Mouse (Mus musculus) frontal cortex, postnatal 25 days (tissue): ENCODE measurements around the gene Eva1c.
"Not testable (repeated sequence)": the region's sequence is repeated elsewhere in the genome, so short reads cannot be mapped to it uniquely, and the experiment has no call there.

Experiments used
- DNase-seq, 2 experiments: peaks; one replicate each; pipeline ENCODE4 v3.0.0; 2022; ENCODE audit warnings: low spot score in 2 of 2

Gene Eva1c

DNA sequence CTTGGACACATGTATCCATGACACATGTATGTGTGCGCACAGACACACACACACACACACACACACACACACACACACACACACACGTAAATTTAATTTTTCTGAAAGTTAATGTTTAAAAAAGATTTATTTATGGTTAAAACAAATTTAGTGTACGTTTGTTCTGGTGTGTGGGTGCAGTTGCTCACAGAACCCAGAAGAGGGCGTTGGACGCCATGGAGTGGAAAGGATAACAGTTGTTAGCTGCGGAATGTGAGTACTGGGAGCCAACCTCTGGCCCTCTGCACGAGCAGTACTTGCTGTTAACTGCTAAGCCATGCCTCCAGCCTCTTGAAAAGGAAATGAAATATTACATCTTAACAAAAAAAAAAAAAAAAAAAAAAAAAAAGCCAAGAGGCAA is at the start of gene Eva1c:
Gene Eva1c, plus strand, starts transcription at position 263 of the 400 bp plus-strand sequence.
- no peak for DNase-seq

DNA sequence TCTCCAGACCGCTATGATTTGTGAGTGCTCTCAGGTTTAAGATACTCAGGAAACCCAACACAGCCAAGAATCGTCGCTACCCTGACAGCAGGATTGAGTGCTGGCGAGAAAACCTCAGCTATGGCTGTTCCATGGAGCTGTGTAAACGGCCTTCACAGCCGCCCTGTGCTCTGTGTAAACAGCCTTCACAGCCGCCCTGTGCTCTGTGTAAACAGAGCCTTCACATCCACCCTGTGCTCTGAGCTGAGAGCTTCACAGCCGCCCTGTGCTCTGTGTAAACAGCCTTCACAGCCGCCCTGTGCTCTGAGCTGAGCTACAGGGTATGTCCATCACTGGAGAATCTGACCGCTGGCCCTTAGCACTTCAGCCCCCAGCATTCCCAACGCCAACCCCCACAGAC is 46.7 kb upstream of the Eva1c start:
- DNase-seq, result no peak

DNA sequence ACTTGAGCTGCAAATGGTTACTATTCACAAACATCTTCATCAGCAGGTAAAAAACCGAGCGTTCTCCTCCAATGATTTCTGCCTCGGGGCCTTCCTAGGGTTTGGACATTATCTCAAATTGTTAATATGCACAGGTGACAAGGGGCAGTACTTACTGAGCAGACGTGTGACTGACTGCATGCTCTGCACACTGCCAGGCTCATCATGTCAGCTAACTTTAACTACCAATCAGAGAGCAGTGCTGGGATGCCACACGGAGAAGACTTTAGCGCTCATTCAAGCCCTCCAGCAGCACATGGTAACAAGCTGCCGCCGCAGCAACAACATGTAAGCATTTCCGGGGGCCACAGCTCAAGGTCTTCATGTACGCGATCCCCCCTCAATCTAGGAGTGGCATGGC is 43.2 kb upstream of the Eva1c start:
- no peak for DNase-seq

DNA sequence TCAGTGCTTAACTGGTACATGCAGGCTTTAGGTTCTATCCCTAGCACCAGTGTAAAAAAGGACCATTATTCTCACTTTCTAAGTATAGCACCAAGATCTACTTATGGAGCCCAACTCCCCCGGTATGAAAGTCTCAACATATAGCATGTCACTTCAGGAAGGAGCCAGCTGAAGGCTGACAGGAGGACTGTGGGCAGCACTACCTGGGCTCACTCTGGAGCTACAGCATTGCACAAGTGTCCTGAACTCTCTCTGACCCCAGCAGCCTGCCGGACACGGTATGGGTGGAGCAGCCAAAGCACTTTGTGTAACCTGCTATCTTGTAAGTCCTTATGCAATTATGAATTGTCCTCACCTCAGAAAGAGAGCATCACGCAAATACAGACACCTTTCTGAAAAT is 41.3 kb upstream of the Eva1c start:
- DNase-seq, result no peak

DNA sequence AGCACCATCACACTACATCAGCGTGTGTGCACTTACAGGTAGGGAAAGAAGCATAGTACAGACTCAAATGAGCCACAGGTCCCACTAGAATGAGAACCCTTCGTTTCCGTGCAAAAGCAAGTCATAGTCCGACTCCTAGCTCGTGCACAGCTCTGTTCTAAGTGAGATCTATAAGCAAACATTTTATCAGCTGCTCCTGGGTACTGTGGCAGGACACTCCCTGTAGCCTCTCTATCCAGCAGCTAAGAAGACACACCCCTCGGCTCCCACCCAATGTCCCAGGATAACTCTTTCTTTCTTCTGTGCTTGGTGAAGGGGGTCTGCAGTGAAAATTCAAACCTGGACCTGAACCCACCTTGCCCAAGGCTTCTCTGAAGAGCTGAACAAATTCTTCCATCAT is 37.9 kb upstream of the Eva1c start:
- no peak for DNase-seq

DNA sequence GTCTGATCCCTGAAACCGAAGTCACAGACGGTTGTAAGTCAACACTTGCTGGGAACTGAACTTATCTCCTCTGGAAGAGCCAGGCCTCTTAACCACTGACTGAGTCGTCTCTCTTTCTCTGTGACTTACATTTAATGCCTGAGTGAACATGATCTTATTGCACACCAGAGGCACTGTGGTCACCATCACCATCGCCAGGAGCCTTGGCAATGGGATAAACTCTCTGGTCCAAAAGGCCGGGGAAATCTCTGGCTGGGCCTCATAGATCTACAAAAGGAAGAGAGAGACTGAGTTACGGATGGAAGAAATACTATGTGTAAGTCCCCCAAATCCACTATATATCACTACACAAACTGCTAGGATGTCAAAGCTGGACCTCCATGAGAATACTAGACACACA is 35.6 kb upstream of the Eva1c start:
- DNase-seq, result no peak

DNA sequence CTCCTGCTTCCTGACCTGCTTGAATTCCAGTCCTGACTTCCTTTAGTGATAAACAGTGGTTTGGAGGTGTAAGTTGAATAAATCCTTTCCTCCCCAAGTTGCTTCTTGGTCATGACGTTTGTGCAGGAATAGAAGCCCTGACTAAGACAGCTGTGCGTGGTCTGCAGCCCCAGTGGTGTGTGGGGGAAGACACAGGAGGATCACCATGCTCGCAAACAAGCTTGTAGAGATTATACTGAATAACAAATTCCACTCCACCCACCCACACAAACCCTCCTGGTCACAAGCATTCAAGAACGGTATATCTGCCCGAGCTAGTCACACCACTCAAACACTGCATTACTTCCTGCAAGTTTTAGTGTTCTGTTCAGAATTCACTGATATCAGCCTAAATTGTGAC is 34.5 kb upstream of the Eva1c start:
- no peak for DNase-seq

DNA sequence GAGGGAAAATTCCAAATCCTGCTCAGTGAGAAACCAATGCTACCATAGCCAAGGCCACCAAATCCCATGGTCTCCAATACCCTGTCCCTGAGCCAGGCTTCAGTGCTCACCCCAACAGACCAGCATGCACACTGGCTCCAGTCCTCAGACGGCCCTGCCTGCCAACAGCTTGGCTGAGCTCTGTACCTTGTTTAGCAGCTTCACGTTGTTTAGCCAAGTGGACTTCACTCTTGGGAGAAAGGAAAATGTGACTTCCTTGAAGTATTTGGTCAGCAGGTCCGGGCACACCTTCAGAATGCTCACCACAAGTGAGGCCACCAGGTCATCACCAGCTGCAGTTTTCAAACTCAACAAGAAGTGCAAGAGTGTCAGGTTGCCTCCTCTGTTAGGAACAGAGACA is 34.0 kb upstream of the Eva1c start:
- DNase-seq, result no peak

DNA sequence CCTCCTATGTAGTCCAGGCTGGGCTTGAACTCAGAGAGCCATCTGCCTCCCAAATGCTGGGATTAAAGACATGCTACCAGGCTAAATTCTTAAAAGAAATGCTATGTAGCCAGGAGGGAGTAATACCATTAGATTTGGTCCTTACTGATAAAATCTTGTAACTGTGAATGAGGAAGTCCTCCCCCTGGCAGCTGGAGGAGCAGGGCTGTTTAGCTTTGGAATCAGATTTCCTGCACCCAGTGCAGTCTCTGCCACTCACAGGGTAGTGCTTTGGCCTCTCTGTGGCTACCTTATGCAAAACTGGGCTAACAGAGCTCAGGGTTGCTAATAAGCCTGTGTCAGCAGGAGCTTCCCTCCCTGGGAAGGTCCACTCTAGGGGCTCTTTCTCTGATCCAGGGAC is 31.8 kb upstream of the Eva1c start:
- DNase-seq, result no peak

DNA sequence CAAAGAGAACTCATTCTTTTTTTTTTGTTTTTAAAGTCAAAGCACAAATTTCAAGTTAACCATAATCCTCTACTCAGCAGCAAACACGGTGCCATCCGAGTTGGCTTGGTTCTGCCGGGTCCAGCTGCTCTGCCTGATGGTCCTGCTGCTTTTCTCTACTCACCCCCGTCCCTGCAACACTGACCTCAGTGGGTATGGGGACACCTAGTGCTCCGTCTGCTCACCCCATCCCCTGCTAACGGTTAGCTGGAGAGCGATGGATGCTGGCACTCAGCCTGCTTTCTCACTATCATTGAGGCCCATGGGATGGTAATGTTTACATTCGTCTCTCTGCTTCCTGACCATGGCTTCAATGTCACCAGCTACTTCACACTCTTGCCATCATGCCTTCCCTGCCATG is 28.1 kb upstream of the Eva1c start:
- DNase-seq, result no peak

DNA sequence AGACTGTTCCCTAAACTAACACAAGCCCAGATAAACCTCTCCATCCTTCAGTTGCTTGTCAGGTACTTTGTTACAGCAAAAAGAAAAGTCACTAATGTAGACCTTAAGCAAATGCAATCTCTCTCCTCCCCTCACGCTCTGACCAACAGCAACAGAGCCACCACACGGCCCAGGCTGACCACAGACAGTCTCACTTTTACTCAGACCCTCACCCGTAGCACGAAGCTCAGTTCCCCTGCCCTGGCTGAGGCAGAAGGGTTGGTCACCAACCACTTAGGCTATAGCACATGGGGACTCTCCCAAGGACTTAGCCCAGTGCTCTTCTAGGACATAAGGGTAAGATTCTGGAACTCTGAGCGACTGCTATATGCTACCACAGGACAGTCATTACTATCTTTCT is 27.7 kb upstream of the Eva1c start:
- DNase-seq, result no peak

DNA sequence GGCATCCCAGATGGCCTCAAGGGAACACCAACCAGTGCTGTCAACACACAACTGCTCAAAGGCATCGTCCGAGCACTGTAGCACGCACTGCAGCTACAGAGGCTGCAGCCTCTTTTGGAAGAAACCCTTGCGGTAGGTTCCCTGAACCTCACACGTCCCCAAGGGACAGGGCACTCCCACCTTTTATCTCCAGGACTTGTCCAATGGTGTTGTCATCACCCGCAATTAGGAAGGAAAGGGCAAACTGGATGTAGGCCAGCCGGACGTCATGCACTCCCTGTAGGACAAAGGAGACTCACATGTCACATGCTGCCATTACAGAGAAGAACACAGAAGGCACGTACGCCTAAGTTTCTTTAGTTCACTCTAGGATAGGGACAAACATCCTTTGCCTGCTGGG is 26.7 kb upstream of the Eva1c start:
- DNase-seq, result no peak

DNA sequence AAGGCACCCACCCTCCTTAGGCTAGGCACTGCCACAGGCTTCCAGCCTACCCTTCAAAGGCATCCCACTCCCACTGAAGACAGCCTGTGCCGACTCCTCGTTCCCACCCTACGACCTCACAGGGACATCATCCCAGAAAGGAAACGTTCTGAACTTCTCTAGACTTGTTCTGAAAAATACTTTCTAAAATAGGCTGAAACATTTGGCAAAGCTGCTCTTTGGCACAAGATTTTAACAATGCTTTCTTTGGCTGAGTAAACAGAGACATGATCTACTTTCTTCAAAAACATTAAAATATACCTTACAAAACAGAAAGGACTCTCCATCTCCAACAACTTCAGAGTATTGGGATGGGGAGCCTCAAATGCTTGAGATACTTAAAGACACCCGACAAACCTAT is 25.3 kb upstream of the Eva1c start:
- no peak for DNase-seq

DNA sequence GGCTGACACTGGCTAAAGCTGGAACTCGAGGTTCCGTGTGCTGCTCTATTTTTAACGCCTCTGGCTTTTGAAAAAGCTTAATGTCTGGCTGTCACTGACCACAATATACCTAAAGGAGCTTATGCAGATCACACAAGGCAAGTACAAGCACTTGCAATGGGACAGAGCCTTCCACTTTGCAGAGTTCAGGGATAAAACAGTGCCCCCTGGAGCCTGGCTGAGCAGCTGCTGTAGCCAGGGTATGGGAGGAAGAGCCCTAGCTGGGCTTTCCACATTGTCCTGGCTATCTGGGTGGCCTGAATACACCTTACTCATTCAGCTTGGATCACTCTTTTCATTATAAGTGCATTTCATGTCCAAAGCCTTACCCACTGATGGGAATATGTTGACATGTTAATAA is 24.6 kb upstream of the Eva1c start:
- no peak for DNase-seq

DNA sequence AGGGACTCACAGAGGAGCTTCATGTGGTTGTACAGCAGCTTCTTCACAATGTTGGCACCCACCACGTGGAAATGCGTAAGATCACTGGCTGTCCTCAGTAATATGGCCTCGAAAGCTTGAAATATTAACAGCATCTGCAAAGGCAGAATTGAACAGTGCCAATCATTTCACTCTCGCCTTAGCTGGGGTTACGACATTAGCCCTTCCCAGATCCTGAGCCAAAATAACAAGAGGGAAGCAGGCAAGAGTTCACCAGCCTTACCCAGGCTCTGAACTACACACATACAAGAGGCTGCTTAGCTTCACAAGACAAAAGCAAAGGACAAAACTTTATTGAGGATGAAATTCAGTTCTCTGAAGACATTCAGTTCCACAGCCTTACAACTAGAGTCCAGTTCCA is 22.1 kb upstream of the Eva1c start:
- DNase-seq, result no peak

DNA sequence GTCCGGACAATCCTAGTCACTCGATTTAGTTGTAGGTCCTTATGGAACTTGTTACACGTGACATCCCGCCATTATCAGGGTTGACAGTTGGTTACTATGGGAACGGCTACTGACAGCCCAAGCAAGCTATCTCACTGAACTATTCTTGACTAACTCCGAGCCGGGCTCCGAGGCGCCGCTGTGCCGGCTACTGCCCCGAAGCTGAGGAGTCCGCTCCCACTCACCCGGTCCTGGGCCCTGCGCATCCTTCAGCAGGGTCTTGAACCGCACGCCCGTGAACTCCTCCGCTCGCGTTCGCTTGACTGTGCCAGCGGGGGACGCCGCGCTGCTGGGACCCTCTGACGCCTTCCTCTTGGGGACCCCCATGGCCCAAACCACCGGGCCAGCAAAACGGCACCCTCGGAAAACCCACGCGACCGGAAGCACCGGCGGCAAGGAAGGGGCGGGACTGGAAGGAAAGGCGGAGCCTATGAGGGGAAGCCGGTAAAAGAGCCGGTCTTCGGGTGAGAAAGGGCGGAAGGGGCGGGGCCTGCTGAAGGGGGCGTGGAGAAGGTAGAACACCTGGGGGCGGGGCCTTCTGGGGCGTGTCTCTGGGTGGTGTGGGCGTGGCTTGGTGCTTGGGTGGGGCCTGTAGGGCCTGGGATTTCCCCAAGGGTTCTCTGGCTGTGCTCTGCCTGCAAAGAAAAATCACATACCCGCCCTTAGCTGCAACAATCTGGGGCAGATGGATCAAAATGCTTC is 16.4 kb upstream of the Eva1c start, which contains the start of gene Urb1:
Gene Urb1, minus strand, starts transcription at position 439 of the 741 bp plus-strand sequence.
- peak; percentile 94 to 97 for DNase-seq

DNA sequence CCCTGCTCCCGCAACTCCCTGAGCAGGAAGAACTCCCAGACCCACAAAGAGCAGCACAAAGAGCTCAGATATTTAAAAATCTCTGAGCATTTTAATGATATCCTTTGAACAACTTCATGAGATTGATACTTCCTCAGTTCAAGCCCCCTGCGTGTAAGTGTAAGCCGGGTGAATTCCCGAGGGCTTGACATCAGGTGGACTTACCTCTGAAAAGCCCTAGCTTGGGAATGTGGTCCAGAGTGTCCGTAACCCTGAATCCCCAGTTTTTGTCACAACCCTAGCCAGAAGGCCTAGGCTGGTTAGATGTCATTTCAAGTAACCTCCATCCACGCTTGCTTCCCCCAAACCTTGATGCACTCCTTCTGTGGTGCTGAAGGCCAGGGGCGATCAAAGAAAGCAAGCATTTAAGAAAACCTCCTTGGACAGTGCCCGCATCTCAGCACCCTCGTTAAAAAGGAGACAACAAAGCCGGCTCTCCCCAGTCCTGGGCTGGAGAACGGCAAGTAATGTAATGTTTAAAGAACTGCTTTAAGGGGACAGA is 15.7 kb upstream of the Eva1c start:
- no peak for DNase-seq

DNA sequence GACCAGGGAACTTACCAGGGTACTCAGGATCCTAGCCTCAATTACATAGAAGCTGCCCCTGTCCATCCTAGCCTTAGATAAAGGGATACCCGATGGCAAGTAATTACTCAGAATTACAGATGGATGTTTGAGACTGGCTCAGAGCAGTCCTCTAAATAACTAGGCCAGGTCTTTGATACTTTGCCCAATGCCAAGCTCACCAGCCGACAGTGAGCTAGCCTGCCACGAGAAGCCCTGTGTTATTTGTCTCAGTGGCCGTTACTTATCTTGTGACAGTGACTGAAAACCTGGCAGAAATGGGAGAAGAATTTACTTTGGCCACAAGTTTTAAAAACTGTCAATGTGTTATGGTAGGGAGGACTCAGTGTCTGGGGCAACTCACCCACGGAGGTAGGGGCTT is 14.4 kb upstream of the Eva1c start:
- DNase-seq, result no peak

DNA sequence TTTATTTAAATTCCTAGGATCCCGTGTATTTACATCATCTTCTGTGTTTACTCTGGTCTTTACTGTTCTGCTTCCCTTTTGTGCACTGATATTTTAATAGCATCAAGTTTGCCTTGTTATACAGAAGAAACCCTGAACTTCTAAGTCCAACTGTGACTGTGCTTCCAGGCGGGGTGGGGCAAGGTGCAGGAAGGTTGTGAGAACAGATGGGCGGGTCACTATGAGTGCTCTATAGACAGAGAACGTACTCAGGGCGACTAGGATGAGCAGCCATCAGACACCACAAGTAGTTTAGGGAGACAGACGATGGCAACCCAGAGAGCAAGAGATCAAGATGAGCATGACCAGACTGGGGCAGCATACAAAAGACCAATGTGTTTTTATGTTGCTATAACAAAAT is 6.2 kb upstream of the Eva1c start:
- no peak for DNase-seq

DNA sequence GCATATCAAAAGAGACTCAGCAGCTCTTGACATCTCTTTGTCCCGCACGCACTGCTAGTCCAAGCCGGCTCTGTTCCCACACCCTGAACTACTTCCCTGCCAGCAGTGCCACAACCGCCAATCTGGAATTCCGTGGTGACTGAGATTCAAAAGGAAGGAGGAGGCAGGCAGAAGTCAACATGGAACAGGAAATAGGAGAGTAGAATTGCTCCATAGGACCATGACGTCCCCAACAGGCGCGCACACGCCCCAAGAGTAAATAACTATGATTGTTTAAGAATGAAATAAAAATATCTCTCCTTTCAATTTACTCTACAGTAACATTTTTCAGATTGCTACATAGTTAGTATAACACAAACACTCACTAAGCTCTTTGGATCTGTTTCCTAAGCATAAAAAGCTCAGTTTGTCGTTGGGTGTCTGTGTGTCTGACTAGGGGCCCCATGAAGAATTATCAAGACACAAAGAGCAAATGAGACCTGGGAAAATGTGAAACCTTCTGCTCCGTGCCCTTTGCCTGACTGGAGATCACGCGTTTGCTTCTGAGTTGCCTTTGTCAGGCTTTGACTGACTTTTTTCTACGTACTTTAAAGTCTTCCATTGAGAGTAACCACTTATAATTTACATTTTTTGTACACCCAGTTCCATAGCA is 5.3 kb upstream of the Eva1c start:
- no peak for DNase-seq

DNA sequence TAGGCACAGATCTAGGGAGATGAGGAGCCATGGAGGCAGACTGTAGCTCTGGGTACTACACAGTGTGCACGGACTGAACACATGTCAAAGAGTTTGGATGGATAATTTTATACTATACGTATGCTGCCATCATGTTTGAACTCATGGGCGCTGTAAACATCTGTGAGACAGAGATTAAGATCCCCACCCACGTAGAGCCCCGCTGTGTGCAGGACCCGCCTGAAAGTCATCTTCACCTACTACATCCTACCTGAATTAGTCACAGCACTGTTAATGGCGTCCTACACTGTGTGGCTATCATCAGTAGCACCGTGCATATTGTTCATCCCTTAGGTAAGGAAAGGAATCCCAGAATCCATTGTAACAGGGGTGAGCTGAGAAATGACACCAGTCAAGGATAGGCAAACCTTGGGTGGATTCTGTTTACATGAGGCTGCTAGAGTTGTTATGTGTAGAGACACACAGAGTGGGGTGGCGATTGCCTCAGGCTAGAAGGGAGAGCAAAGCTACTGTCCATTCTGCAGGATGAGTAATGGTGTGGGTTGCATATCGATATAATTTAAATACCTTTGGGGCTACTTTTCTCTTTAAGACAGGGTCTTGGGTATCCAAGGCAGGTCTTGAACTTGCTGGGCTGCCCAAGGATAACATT is 4.1 kb upstream of the Eva1c start:
- DNase-seq, result no peak

DNA sequence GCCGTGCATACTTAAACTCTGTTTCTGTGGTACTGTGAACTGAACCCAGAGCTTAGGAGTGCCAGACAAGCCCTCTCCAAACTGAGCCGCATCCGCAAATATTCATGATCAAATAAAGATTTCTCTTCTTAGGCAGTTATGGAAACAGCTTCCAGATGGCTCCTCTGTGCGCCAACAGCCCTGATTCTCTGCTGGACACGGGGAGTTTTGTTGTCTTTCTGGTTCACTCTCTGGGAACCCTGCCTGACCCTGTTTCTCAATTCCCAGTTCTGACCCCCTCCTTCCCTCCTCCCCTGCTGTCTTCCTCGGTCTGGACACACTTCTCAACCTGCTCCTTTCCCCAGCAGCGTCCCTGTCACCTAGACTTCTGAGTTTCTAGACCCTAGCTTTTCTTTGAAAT is 3.5 kb upstream of the Eva1c start:
- no peak for DNase-seq

DNA sequence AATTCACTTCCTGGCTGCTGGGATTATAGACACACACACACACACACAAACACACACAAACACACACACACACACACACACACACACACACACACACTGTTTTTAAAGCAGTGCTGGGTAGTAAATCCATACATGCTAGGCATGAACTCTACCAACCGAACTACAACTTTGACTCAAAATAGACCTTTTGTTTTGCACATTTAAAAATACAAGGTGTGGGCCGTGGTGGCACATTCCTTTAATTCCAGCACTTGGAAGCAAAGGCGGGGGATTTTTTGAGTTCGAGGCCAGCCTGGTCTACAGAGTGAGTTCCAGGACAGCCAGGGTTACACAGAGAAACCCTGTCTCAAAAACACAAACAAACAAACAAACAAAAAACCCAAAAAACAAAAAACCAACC is 2.5 kb upstream of the Eva1c start:
- not testable (repeated sequence) for DNase-seq
